Mouse (Mus musculus) embryonic fibroblast, embryonic 13.5 days (primary cell): ENCODE results near the gene Olfr1331.

ENCODE experiments used
- CTCF ChIP-seq: IDR thresholded peaks from 2 replicates; pipeline ENCODE4 v1.5.1; 2011; ENCODE audit warnings: mild to moderate bottlenecking, control low read depth, low read length, moderate library complexity, borderline replicate concordance; ENCODE audit not compliant: insufficient read depth
- POLR2A ChIP-seq: IDR thresholded peaks from 2 replicates; pipeline ENCODE4 v1.6.1; 2011; ENCODE audit warnings: low read depth, mild to moderate bottlenecking, control low read depth, low read length, moderate library complexity

DNA sequence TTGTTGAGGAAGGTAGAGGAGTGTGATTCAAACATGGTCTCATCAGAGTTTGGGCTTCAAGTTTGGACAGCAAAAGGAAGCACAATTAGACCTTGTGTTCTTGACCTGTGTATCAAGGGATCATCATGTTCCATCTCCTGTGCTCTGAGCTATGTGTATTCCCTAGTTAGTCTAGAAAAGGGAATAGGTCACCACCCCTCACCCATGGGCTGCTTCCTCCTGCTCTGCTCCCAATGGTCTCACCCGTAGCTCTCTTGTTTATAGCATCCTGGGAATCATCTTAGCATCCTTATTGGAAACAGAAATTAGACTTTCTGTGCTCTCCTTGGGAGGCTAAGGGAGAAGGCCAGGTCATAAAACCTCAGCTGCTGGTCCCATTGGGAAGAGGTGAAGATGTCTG lies 23.8 kb downstream of the Olfr1331 start, which contains the start of gene Olfr1330:
- TF ChIP-seq CTCF (no peak), POLR2A (no peak)
